Mouse (Mus musculus) CD8-positive naive resting alpha-beta T cell, adult 57 days (primary cell): Measurements from ENCODE around the gene Hist1h2af. TPM values are rescaled to one million over a fixed set of nuclear protein-coding genes. Genes with fewer than 3 reads are reported as not detected.

Experiments
- total RNA-seq: library from RNA; stranded (reverse); gene quantifications from one replicate; pipeline ENCODE4 v1.2.4, GENCODE M21; 2023

Gene Hist1h2af
- total RNA-seq: 10.3 TPM

DNA sequence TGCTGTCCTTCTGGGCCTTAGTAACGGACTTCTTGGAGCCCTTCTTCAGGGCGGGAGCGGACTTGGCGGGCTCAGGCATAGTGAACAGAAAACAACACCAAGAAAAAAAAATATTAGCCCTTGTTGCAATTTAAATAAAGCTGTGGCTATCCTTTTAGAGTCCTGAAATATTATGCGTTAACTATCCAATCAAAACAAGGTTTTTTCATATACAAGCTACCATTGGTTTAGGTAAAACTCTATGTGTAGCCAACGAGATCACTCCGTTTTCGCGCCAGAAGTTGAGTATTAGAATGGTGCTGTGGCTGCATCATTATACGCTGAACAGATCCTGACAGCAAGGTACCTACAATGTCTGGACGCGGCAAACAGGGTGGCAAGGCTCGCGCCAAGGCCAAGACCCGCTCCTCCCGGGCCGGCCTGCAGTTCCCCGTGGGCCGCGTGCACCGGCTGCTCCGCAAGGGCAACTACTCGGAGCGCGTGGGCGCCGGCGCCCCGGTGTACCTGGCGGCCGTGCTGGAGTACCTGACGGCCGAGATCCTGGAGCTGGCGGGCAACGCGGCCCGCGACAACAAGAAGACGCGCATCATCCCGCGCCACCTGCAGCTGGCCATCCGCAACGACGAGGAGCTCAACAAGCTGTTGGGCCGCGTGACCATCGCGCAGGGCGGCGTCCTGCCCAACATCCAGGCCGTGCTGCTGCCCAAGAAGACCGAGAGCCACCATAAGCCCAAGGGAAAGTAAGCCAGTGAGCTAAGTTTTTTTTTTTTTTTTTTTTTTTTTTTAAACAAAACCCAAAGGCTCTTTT is at the start of gene Hist1h2af:
TSS of gene Hist1h2af (plus strand) at position 347 of the 808 bp plus-strand sequence.

DNA sequence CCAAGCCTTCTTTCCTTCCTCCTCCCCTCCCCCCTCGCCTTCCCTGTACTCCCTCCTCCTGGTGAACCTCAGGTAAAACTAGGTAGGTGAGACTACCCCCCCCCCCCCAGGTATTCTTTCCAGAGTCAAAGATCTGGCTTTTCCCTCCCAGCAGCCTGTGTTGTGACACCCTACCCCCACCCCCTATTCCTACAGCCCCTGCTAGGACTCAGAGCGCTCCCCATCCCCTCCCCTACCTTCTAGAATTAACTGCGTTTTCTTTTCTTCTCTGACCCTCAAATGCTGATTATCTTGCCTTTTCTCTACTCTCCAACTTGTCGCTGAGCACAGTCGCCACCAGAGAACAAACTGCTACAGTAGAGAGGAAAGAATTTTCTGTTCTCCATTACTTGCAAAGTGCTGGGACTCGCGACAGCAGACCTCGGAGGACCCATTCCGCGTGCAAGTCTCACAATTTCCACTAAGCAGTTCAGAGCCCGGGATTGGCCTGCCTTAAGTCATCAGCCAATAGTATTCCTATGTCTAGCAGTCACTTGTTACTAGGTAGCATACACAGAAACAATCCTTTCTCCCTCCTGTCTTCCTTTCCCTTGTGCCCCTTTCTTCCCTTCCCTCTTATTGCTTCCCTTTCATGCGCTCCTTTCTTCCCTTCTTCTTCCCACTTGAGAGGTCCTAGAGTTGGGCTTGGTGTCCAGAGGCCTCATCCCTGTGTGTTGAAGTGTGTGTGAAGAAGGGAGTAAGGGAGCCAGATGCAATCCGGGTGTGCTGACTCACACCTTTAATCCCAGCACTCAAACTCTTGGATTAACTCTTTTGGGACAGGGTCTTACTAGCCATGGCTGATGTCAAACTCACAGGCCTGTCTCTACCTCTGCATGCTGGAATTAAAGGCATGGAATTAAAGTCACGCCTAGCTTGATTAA is 45.0 kb upstream of the Hist1h2af start, which contains the start of gene Btn2a2:
TSS of gene Btn2a2 (minus strand) at position 458 of the 923 bp plus-strand sequence.

DNA sequence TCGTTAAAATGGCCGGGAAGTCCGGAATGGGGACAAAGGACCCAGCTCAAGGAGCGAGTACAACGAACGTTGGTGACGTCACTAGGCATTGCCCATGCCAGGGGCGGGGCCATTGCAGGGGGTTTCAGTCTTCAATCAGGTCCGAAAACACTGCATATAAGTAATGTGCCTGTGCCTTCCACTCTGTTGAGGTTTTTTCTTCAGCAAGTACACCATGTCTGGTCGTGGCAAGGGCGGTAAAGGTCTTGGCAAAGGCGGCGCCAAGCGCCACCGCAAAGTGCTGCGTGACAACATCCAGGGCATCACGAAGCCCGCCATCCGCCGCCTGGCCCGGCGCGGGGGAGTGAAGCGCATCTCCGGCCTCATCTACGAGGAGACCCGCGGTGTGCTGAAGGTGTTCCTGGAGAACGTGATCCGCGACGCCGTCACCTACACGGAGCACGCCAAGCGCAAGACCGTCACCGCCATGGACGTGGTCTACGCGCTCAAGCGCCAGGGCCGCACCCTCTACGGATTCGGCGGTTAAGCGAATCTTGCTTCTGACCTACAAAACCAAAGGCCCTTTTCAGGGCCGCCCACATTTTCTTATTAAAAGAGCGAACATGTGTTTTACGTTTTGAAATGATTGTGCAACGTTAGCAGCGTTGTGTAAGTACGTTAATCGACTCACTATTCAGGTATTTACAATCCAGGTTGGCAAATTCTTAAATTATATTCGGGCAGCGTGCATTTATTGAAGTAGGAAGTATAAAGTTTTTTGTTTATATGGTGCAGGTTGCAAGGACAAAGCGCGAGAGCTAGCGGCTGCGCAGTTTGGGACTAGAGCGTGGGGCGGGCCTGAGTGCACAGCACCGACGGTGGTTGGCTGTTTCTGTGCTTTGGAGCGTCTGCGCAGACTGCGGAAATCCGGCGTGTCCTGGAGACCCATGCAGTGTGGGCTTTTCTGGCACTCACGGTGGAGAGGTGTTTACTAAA is 2.5 kb upstream of the Hist1h2af start, which contains the start of gene Hist1h4h:
TSS of gene Hist1h4h (plus strand) at position 150 of the 975 bp plus-strand sequence.

DNA sequence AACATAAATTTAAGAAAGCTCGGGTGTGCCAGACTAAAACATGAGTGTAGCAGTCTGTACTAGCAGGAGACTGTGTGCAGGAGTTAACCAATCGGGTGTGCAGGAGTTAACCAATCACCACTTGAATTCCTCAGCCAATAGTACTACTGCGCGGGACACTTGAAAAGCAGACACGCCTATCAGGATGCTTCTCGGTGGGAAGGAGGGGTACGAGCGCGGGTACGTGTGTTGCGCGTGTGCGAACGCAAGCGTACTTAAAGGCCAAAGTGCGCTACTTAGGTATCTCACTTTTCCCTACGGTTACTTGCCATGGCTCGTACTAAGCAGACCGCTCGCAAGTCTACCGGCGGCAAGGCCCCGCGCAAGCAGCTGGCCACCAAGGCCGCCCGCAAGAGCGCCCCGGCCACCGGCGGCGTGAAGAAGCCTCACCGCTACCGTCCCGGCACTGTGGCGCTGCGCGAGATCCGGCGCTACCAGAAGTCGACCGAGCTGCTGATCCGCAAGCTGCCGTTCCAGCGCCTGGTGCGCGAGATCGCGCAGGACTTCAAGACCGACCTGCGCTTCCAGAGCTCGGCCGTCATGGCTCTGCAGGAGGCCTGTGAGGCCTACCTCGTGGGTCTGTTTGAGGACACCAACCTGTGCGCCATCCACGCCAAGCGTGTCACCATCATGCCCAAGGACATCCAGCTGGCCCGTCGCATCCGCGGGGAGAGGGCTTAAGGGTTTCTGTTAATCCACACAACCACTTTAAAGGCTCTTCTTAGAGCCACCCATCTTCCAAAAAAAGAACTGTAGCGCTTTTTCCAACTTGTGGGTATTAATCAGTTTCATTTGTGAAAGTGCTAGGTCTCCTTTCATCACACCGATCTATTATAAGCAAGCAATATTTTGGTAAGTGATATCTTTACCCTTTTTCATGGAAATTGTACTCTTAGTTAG is 1.7 kb downstream of the Hist1h2af start, which contains the start of gene Hist1h3g:
TSS of gene Hist1h3g (plus strand) at position 286 of the 939 bp plus-strand sequence.

DNA sequence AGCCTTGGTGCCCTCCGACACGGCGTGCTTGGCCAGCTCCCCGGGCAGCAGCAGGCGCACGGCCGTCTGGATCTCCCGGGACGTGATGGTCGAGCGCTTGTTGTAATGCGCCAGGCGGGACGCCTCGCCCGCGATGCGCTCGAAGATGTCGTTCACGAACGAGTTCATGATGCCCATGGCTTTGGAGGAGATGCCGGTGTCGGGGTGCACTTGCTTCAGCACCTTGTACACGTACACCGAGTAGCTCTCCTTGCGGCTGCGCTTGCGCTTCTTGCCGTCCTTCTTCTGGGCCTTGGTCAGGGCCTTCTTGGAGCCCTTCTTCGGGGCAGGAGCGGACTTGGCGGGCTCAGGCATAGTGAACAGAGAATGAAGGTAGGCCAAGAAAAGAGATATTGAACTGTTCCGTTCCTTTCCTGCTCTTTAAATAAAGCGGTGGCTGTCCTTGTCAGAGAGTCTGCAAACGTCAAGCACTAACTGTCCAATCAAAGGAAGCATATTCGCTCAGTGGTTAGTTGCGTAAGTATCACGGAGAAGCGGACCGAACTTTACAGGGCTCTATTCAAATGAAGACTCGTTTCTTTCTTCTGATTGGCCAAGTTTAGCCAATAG is 9.4 kb downstream of the Hist1h2af start, which contains the start of gene Hist1h2bh:
TSS of gene Hist1h2bh (minus strand) at position 394 of the 609 bp plus-strand sequence.

DNA sequence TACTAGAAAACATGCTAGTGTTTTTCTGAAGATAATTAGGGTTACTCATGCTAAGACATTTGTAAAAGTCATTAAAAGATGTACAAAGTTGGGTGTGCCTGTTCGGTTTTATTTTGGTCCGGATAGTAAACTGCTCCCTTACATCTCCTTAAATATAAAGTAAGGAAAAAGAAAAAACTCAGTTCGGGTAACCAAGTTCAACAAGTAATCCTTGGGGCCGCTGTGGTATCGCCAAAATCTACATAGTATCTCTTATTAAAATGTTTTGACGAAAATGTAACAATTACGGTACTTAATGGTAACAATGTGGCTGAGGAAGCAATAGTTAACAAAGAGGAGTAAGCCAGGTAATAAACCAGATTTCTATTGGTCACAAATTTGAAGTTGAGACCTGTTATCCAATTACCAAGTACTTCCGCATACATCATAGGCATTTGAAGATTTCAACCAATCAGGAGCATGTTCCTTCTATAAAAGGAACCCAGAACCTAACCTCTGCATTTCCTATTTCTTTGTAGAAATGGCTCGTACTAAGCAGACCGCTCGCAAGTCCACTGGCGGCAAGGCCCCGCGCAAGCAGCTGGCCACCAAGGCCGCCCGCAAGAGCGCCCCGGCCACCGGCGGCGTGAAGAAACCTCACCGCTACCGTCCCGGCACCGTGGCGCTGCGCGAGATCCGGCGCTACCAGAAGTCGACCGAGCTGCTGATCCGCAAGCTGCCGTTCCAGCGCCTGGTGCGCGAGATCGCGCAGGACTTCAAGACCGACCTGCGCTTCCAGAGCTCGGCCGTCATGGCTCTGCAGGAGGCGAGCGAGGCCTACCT is 10.5 kb downstream of the Hist1h2af start, which contains the start of gene Hist1h3f:
TSS of gene Hist1h3f (plus strand) at position 88 of the 822 bp plus-strand sequence.

DNA sequence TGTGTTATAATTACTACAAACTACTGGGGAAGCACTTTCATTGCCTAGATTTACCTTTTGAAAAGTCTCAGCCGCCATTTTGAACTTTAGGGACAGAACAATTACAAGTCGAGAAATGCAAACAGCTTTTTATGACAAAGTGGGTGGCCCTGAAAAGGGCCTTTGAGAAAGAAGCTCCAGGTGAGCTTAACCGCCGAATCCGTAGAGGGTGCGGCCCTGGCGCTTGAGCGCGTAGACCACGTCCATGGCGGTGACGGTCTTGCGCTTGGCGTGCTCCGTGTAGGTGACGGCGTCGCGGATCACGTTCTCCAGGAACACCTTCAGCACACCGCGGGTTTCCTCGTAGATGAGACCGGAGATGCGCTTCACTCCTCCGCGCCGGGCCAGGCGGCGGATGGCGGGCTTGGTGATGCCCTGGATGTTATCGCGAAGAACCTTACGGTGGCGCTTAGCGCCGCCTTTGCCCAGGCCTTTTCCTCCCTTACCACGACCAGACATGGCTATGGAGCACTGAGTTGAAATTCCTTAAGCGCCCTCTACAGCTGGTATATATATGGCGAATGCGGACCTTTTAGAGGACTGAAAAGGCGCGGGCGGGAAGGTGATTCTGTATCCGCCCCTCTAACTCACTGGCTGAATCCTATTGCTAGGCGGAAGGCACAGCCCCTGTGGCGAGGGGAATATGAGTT is 17.6 kb downstream of the Hist1h2af start, which contains the start of gene Hist1h4f:
TSS of gene Hist1h4f (minus strand) at position 503 of the 689 bp plus-strand sequence.

DNA sequence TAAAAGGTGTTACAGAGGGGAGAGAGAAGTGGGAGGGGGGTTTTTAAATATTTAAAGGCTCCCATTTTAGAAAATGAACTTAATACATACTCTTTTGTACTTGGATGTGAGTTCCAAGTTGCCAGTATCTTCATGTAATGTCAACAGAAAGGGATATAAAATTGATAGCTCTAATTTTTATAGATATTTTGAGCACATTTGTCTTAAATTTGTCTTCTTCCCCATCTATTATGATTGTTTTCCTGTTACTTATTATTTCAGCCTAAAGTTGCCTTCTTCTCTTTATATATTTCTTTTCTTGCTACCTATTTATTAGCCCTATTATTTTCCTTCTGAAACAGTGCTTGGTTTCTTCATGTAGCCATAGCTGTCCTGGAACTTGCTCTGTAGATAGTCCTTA is 19.3 kb downstream of the Hist1h2af start, which contains the start of gene Hist1h1d:
TSS of gene Hist1h1d (plus strand) at position 301 of the 400 bp plus-strand sequence.

DNA sequence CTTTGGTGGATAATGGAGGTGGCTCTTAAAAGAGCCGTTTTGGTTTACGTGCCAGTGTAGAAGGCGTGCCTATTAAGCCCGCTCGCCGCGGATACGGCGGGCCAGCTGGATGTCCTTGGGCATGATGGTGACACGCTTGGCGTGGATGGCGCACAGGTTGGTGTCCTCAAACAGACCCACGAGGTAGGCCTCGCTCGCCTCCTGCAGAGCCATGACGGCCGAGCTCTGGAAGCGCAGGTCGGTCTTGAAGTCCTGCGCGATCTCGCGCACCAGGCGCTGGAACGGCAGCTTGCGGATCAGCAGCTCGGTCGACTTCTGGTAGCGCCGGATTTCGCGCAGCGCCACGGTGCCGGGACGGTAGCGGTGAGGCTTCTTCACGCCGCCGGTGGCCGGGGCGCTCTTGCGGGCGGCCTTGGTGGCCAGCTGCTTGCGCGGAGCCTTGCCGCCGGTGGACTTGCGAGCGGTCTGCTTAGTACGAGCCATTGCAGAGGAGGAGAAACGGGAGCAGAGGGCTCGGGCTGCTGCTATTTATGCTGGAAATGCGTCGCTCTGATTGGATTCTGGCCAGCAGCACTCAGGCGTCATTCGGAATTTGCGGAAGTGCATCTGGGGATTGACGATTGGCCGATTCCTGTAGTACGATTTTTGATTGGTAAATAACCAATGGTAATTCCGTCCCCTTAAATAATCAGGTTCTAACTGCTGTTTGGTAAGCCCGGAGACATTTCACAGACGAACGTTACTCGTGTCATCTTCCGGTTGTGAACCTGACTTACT is 28.4 kb downstream of the Hist1h2af start, which contains the start of gene Hist1h3e:
TSS of gene Hist1h3e (minus strand) at position 487 of the 777 bp plus-strand sequence.

DNA sequence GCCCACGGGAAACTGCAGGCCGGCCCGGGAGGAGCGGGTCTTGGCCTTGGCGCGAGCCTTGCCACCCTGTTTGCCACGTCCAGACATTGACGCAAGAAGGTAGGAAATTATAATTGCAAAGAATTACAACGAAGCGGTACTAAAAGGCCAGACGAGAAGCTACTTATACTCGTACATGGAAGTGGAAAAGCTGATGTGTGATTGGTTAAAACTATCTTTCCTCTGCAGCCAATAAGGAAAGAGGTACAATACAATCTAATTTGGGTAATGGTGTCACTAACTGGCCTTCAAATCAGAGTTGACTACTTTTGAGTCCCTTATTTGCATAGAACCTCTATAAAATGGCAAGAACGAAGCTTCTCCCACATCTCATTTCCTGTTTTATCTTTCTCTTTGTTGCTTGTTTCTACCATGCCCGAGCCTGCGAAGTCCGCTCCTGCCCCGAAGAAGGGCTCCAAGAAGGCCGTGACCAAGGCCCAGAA is 37.4 kb downstream of the Hist1h2af start, which contains the start of the genes Hist1h2ae and Hist1h2bg:
TSS of gene Hist1h2ae (minus strand) at position 199 of the 482 bp plus-strand sequence.
TSS of gene Hist1h2bg (plus strand) at position 375 of the 482 bp plus-strand sequence.

DNA sequence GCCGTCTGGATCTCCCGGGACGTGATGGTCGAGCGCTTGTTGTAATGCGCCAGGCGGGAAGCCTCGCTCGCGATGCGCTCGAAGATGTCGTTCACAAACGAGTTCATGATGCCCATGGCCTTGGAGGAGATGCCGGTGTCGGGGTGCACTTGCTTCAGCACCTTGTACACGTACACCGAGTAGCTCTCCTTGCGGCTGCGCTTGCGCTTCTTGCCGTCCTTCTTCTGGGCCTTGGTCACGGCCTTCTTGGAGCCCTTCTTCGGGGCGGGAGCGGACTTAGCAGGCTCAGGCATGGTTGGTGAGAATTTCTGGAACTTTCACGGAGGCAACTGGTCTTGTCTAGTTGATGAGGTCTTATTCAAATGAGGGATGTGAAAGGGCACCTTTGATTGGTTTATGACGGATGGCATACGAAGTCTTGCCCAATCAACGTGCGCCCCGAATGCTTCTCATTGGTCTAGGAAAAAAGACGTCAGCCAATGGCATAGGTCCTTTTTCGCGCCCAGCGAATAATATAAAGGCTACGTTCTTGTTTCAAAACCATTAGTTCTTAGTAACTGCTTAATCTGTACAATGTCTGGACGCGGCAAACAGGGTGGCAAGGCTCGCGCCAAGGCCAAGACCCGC is 40.3 kb downstream of the Hist1h2af start, which contains the start of the genes Hist1h2bf and Hist1h2ad:
TSS of gene Hist1h2bf (minus strand) at position 299 of the 627 bp plus-strand sequence.
TSS of gene Hist1h2ad (plus strand) at position 484 of the 627 bp plus-strand sequence.

DNA sequence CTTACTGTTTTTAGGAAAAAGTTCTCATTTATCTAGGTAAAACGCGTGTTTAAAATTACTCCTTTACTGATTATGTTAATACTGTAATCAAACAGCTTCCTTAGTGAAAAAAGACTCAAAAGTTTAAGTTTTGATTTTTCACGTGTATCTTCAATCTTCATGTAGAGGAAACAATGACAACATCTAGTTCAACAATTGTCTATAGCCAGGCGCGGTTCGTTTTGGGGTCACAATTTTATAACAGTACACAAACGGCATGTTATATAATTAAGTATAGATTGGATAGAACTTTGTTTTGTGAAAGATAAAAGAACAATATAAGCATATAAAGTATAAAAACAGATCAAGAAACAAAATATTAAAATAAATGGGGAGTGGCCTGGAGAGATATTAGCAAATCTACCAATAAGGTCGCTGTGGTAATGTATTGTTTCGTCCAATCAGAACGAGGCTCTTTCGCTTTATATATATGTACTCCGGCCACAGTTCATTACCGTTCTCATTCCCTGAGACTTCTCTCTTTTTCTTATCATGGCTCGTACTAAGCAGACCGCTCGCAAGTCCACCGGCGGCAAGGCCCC is 41.7 kb downstream of the Hist1h2af start, which contains the start of gene Hist1h3d:
TSS of gene Hist1h3d (plus strand) at position 493 of the 581 bp plus-strand sequence.

DNA sequence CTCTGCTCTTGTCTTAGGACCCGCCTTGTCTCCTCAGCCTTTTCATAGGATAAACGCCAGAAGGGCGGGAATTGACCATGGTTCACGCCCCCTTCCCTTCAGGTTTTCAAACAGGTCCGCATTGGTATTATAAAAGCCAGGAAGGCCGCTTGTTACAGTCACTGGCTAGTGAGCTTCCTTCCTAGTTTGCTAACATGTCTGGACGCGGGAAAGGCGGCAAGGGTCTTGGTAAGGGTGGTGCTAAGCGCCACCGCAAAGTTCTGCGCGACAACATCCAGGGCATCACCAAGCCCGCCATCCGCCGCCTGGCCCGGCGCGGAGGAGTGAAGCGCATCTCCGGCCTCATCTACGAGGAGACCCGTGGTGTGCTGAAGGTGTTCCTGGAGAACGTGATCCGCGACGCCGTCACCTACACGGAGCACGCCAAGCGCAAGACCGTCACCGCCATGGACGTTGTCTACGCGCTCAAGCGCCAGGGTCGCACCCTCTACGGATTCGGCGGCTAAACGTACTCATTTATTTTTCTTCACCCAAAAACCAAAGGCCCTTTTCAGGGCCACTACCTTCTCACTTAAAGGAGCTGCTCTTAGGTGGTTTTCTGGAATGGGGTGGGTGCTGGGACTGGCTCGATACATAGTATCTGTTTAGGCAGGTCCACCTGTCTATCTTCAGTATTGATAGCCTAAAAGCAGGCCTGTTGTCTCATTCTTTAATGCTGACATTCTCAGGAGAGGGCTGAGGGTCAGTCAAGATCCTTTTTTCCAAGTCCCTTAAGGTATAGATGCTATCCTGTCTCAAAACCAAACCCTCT is 47.9 kb downstream of the Hist1h2af start, which contains the start of gene Hist1h4d:
TSS of gene Hist1h4d (plus strand) at position 191 of the 811 bp plus-strand sequence.

